Mouse (Mus musculus): Measurements from ENCODE around the gene Igsf21.

DNA sequence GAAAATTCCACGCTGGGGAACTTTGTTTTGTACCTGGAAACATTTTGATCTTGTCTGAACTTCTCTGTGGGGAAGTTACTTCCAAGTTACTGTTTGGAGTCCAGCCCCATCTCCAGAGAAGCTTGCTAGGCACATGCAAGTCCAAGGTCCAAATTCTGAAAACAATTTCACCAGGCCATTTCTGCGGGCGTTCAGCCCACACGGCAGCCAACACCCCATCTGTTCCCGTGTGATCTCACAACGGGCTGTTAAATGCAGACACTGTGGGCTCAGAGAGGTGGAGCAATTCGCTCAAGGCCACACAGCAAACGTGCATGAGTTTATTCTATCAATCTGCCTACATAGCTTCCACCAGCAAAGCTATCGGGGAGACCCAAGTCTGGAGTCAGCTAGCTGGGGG lies 21.4 kb downstream of the Igsf21 start:
- no peak for TF ChIP-seq CTCF (IDR thresholded peaks at IDR 0.05; ENCODE audit: low read depth, low read length)
- no peak for TF ChIP-seq POLR2A (IDR thresholded peaks at IDR 0.05; ENCODE audit: extremely low read depth, insufficient read depth, low read length)
